Mouse (Mus musculus) adrenal gland, postnatal 36 days (tissue): ENCODE measurements around the gene Setd6. TPM values are rescaled to one million over a fixed set of nuclear protein-coding genes. Genes with fewer than 3 reads are reported as not detected.

Experiments
- DNase-seq, 2 experiments: peaks; one replicate each; pipeline ENCODE4 v3.0.0; 2021; ENCODE audit warnings: mixed read lengths in 1 of 2
- microRNA-seq: library from miRNA; unstranded; fragments of <30 nt; microRNA quantifications from one replicate; pipeline ENCODE4 v1.2.0, GENCODE M21; 2021
- total RNA-seq, 2 experiments: library from RNA; stranded (reverse); gene quantifications; 2 replicates each; pipeline ENCODE4 v1.2.3; 2021

Setd6 gene
- total RNA-seq, 2 experiments from 2014 or later: 30.1 to 35.5 TPM

DNA sequence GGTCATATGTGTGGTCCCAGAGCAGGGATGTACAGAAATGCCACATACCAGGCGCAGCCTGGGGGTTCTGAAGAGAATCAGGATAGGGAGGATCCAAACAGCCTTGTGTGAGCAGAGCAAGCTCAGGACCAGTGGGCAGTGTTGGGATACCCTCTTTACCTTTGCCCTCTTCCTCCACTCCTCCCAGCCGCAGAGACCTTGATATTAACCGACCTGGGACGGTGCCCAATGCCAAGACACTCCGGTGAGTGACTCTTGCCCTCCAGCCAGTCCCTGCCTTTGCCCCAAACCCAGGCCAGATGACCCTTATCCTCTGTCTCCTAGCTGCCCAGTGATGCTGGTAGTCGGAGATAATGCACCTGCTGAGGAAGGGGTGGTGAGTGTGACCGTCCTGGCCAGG is 6.1 kb upstream of the Setd6 start:
- DNase-seq: no peak

DNA sequence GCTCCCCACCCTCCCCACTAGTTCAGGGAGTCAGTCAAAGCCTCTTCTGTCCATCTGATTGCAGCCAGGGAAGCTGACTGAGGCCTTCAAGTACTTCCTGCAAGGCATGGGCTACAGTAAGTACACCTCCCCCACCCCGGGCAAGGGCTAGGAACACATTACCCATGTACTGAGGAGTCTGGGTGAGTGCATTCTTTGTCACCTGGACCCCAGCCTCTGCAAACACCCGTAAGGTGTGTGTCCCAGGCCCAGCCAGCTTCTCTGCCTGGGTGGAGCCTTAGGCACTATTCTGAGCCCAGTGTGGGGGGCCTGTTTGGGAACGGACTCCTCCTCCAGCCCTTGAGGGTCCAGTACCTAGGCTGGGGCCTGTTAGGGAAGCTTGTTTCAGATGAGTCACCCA is 4.7 kb upstream of the Setd6 start:
- no peak for DNase-seq

DNA sequence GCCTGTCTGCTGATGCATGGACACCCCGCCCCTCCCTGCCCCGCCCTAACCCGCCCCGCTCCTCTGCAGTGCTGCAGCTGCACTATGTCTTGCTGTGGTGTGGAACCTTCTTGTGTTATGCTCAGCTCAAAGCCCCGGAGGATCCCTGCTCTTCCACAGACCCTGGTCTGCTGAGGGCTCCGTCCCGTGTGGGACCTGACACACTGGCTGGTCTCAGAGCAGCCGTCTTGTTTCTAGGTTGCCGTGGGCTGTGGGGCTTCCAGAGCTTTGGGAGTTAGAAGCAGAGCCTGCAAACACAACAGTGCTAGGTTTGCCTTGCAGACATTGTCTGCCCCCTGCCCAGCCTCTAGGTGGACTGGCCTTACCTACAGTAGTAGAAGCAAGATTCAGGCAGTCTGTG is 3.3 kb upstream of the Setd6 start:
- DNase-seq: no peak

DNA sequence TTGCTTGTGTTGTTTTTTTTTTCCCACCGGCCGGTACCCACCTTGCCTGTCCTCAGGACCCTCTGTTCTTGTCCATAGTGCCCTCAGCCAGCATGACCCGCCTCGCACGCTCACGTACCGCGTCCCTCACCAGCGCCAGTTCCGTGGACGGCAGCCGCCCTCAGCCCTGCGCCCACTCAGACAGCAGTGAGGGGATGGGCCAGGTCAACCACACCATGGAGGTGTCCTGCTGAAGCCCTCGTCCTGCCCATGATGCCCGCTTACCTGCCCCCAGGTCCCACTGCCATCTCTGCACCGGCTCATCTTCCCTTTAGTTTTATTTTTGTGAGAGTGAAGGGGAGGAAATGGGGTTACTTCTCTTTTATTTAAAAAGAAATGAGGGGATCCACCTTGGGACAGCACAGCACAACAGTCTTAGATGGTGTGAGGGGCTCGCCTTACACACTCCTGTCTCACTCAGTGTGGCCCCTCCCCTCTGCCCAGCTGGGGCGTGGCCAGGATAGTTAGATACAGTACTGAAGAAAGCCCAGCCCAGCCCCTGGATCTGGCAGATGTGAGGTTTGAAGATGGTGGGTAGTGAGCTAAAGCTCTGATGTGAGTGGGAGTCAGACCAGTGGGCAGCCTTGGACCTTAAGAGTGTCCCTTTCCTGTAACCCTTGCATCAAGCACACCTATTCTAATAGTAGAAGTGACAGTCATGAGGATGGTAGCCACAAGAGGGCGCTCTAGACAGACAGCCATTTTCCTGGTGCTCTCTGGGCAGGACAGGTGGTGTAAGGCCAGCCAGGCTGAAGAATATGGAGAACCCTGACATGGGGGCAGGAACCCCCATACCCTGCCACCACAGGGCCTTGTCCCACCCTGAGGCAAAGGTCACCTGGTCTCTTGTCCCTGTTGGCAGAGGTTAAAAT is 2.3 kb upstream of the Setd6 start:
- DNase-seq: peak; percentile 74 to 80

DNA sequence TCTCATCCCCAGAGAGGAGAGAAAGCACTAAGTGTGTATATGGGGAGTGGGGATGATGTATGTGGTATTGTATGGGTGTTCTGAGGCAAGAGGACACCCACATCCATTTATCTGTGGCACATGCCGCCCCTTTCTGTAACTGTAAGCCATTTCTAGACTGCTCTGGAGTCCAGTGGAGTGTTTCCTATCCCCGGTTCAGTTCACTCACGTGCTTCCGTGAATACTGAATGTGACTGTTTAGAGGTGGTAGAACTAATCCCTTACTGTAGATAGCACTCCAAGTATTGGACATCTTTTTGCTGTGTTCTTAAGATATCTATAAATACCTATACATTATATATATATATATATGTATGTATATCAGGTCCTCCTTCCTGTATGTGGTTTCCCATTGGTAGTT is 1.3 kb upstream of the Setd6 start:
- DNase-seq: no peak

DNA sequence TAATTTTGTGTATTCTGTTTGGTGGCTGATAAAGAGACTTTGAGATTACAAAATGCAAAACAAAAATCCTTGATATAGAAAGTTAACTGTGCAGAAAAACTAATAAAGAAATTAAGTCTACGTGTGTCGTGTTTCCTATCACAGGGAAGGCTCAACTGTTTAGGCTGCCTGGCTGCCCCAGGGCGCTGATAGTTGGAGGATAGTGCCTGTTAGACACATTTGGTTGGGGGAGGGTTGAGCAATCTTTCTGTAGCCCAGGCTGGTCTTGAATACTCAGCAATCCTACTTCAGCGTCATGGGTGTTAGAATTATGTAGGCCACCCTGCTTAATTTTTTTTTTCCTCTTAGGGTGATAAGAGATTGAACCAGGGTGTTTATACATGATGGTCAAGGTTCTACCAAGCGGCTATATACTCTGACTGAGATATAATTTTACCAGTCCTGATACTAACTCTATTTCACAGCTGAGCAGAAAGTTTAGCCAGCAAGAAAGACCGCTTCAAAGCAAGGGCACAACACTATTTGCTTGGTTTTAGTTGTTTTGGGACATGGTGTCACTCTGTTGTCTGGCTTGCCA is 756 bp upstream of the Setd6 start:
- no peak for DNase-seq

DNA sequence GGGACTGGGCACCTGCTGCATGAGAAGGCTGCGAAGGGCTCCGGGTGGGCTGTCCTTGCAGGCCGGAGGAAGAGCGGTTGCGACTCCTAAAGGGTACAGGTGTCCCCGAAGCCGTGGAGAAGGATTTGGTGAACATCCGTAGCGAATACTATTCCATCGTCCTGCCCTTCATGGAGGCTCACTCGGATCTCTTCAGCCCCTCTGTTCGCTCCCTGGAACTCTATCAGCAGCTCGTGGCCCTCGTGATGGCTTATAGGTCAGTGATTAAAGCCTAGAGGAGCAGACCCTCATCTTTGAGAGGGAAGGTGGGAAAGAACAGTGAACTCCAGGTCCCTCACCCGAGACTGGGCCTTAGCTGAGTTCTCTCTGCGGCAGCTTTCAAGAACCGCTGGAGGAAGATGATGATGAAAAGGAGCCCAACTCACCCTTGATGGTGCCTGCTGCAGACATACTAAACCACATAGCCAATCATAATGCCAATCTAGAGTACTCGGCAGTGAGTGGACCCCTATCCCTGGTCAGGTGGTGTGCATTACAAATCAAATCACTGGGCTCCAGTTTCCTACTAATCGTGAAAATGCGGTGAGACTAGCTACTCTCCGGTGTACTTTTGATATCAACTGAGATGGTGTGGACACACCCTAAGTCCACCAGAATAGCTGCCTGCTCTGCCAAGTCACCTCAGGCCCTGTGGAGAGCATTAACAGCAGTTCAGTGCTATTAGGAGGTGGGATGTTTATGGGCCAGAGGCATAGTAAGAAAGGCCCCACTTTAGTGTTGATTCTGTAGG is 1.1 kb downstream of the Setd6 start:
- DNase-seq: no peak

DNA sequence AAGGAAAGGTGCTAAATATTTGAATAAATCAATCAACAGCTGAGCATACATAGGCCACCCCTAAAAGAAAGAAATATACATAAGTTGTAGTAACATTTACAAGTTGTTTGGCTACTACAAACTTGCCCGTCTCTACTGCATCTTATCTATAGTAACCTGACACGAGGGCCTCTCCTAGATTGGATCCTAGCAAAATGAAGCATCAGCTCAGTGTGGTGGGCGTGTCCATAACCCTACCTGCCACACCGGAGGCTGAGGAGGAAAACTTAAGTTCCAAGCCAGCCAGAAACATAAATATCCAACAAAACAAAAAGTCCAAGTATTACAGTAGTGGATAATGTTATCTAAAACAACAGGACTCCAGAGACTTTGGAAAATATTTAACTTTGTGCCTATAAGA is 11.9 kb downstream of the Setd6 start:
- no peak for DNase-seq

DNA sequence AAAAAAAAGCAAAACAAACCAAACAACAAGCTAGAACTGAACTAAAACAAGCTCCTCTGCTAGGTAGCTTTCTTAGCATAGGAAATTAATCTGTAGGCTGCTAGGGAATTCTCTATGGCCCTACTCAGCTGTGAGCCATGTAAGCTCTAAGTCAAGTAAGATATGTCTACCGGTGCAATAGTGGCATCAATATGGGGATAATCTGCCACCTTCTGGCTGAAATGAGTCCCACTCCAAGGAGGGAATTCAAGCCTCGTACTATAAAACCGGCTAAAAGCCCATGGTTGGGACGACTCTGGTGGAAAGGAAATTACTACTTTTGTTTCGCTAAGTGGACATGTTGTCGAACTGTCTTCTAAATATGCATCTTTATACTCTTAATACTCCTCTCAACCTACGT is 22.9 kb downstream of the Setd6 start:
- DNase-seq: no peak

DNA sequence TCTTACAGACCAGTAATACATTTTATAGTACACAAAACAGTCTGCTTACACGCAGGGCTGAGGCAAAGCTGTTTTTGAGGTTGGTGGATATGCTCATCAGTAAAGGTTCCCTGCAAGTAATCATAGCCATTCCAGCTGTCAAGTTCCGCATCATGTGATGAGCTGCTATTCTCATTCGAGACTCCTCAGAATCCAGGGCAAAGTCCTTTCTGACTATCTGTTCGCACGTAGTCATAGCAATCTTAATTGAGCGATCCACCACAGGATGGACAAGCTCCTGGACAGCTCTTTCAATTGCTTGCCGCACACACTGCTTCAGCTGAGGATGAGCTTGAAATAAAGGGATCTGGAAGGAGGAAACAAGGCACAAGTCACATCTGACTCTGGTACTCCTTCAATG is 26.1 kb downstream of the Setd6 start:
- DNase-seq: no peak

DNA sequence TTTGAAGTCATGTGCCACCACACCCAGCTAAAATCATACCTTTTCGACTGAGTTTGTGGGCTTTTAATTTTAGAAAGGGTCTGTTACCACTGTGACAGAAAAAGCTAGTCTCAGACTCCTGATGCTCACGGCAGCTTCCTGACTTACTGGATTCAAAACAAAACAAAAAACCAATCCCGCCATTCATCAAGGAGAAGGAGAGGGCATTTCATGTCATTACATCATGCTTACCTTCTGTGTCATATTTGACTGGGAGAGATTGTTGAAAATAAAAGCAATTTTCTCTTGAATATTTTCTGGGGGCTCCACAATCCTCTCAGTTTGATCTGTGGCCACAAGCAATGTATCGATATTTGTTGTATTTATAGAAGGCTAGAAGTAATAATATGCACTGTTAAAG is 32.3 kb downstream of the Setd6 start:
- DNase-seq: no peak

DNA sequence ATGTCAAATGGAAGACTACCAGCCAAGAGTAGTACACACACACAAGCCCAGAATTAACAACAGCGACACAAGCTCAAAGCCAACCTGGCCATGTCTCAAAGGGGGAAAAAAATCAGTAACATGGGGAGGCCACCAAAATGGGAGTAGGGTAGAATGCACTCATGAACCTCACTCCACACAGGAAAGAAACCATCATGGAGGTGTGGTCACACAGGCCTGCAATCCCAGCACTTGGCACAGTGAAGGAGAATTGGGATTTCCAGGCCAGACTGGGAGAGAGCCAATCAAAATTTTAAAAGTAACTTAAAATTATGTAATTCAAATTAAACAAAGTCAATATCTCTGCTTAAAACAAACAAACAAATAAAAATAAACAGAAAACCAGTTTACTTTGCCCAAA is 36.2 kb downstream of the Setd6 start:
- no peak for DNase-seq

DNA sequence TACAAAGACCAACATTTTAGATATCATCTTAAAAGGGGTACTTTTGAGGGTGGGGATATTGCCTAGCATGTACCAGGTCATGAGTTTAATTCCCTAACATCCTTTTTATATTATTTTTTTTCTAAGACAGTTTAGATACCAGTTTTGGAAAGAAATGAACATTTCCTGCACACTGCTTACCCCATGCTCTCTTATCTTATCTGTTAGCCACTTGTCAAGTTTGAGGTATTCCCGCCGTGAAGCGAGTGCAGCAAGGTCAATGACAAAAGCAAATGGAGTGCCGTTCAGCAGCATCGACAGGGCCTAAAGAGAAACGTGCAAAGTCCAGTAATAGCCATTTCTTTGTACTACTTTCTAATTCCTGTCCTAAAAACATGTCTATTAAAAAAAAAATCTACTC is 44.6 kb downstream of the Setd6 start:
- DNase-seq: peak; percentile 34

DNA sequence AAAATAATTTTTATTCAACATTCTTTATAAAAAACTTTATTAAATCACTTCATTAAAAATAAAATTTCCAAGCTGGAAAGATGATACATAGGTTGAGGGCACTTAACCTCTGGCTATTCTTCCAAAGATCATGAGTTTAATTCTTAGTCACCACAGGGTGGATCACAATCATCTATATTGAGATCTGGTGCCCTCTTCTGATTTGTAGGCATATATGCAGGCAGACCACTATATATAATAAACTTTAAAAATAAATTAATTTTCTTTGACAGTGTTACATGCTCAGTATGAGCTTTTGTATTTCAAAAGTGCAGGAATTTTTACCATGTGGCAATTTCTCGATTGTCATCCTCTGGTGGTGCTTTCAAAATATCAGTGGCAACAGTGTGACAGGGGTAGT is 48.5 kb downstream of the Setd6 start:
- no peak for DNase-seq

Small RNAs within 50 kb of the gene (microRNA-seq; reads per million reads assigned to microRNA genes)
- not detected for gene Mir7073

Other genes starting within 250 kb of the Setd6 start
- 10 to 100 TPM; 74.0 to 87.9 TPM for gene Csnk2a2, start 225.8 kb upstream of the Setd6 start, total RNA-seq
- under 1 TPM in 1 of 2 experiments, not detected in 1; 0.86 TPM for gene Ccdc113, start 181.8 kb upstream of the Setd6 start, total RNA-seq
- not detected for gene Prss54, start 139.5 kb upstream of the Setd6 start, total RNA-seq
- gene Gins3, start 82.4 kb upstream of the Setd6 start, total RNA-seq: 1 to 10 TPM; 2.9 to 3.2 TPM
- gene Ndrg4, start 38.9 kb upstream of the Setd6 start, total RNA-seq: 10 to 100 TPM; 16.1 to 21.6 TPM
- gene Cnot1, start 91.6 kb downstream of the Setd6 start, total RNA-seq: 100 to 1,000 TPM; 148 to 168 TPM
- 100 to 1,000 TPM; 170 to 181 TPM for gene Sap18b, start 109.5 kb downstream of the Setd6 start, total RNA-seq
- gene Slc38a7, start 137.7 kb downstream of the Setd6 start, total RNA-seq: 10 to 100 TPM; 17.6 to 22.1 TPM
- 100 to 1,000 TPM; 122 to 138 TPM for gene Got2, start 172.7 kb downstream of the Setd6 start, total RNA-seq